Mouse (Mus musculus) liver, adult 2 months (tissue): ENCODE measurements around the gene Mad2l2.
A peak's percentile ranks its signal among the peaks of the same experiment; 100 is the strongest.

Source experiments
- CTCF ChIP-seq: fragments of 200-500 bp; IDR thresholded peaks from 2 replicates; pipeline ENCODE4 v1.5.1; 2011; ENCODE audit warnings: low read depth, low read length, control low read depth
- POLR2A ChIP-seq: fragments of 200-500 bp; IDR thresholded peaks from 2 replicates; pipeline ENCODE4 v1.6.1; 2011; ENCODE audit warnings: low read length, control low read depth; ENCODE audit not compliant: insufficient read depth; ENCODE audit errors: extremely low read depth

- peak; percentile 80 for TF ChIP-seq CTCF
- no peak for TF ChIP-seq POLR2A
Measured at GRCm38 (mm10) chr4:148151267-148152168, 21.3 kb downstream of the Mad2l2 start, which contains the start of gene Fbxo6.
